Mouse (Mus musculus): Measurements from ENCODE around the gene Lsm2. TPM values are rescaled to one million over a fixed set of nuclear protein-coding genes. Genes with fewer than 3 reads are reported as not detected.

Gene Lsm2
- 24.0 TPM for total RNA-seq (2023)

DNA sequence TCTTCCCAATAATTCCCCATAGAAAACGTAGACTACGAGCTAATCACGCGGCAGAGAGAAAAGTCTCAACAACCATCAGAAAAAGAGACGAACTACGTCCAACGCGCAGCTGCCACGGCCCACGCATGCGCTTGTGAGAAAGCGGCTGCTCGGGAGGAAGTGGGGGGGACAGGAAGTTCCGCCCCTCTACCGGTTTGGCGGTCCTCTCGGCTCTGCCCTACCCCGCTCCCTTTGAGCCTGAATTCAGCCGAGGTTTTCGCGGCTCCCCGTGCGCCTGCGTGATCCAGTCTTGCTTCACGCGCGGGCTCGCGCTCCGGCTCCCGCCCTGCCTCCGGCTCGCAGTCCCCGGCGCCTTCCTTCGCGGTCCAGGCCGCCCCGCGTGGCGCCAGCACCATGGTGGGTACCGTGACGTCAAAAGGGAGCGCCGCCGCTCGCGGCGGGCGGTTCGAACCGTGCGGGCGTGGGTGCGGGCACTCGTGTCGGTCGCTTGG lies at the start of gene Lsm2:
Gene Lsm2, plus strand, starts transcription at position 173 of the 491 bp plus-strand sequence.

DNA sequence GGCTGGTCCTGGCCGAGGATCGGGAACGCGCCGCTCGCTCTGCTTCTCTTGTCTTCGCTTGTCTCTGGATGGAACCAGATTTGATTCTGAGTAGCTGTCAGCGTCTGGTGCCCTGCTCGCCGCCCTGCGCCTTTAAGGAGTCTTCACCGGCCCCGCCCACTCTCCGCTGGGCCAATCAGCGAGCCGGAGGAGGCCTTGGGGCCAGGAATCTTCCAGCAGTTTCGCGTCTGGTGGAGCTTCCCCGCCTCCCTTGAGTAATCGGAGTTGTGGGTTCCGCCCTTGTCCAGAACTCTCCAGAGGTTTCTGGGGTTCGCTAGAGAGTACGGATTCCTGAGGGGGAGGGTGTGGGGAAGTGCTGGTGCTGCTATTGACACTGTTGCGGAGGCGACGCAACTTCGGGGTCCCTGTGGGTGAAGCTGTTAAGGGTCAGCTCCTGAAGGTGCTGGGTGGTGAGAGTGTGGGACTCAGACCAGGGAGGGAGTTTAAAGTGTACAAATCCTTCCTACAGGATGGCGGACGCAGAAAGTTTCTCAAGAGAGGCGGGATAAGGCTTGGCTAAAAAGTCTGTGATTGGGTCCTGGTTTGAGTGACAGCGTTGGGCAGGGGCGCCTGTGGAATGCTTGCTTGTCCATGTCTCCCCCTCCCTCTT lies 22.4 kb upstream of the Lsm2 start, which contains the start of gene Hspa1b:
Gene Hspa1b, minus strand, starts transcription at position 109 of the 649 bp plus-strand sequence.

DNA sequence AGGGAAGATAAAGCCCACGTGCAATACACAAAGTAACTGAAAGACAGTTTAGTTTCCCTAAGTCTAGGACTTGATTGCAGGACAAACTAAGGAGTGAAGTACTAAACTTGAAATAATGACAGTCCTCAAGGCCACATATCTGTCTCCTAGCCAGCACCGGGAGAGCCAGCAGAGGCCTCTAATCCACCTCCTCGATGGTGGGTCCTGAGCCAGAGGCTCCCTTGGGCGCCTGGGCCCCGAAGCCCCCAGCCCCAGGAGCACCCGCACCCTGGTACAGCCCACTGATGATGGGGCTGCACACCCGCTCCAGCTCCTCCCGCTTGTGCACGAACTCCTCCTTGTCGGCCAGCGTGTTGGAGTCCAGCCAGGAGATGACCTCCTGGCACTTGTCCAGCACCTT lies 11.8 kb upstream of the Lsm2 start, which contains the start of gene Gm20481:
Gene Gm20481, plus strand, starts transcription at position 91 of the 400 bp plus-strand sequence.

GRCm38 (mm10) chr17:34972069-34972749 lies 9.5 kb upstream of the Lsm2 start, which contains the start of the genes Hspa1a and Hspa1l:
TSS of gene Hspa1a (minus strand) at chr17:34972156.
TSS of gene Hspa1l (plus strand) at chr17:34972703.

DNA sequence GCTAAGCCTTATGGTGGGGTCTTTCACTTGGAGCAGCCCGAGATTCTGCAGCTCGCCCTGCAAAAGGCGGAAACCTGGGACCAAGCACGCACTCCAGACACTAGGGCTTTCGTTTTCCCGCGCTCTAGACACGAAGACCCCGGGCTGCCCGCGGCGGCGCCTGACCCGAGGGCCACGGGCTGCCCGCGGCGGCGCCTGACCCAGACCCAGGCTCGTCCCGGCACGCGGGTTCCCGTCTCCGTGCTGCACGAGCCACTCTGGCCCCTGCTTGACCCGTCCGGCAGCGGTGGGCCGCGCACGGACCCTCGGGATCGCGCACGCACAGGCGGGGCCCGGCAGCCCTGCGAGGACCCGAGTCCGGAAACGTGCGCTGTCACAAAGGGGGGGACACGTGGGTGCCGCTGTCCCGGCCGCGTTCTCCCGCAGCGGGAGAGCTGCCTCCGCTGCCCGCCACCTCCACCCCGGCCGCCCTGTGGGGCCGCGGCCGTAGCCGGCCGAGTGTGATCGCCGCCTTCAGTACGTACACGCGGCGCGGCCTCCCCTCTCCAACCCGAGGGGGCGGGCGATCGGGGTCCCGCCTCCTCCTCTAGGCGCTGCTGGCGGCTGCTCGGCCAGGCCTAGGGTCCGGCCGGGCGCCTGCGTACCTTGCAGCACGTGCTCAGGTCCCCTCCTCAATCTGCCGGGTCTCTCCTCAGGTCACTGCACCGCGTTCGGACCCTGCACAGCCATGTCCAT lies 19.2 kb downstream of the Lsm2 start, which contains the start of gene Vars:
Gene Vars, plus strand, starts transcription at position 271 of the 735 bp plus-strand sequence.

GRCm38 (mm10) chr17:35016376-35016775 lies 34.7 kb downstream of the Lsm2 start, which contains the start of gene Vwa7:
TSS of gene Vwa7 (plus strand) at chr17:35016579.

DNA sequence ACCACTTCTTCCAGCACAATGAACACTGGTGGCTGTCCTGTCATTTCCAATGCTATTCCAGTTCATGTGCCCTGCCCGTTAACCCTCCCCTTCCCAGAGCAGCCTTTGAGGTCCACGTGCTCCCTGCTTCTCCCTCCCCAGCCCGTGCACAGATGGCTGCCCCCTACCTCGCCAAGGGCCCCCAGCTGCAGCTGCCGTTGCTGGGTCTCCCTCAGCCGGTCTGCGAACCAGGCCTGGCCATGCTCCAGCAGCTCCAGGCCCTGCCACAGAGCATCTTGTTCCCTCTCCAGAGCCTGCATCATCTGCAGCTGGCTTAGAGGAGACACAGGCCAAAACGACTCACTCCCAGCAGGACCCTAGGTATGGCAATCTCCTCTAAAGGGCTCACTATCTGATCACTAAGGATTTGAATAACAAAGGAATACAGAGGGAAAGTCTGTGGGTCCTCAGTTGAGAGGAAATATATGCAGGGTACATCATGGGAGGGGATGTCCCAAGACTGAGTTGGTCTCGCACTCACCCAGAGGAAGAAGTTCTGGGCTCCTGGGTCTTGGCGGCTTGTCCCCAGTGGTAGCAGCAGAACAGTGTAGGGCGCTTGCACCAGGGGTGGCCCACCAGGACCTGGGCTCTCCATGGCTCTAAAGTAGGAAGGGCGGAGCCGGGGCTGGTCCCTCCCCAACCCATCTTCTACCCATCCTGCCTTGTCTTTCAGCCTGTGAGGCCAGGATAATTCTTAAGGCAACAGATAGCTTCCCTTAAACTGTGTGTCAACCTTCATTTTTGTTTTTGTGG lies 45.8 kb downstream of the Lsm2 start, which contains the start of gene Sapcd1:
Gene Sapcd1, minus strand, starts transcription at position 740 of the 792 bp plus-strand sequence.

Other genes with a start within 250 kb of the Lsm2 start
- gene C4b, start 238.0 kb upstream of the Lsm2 start, total RNA-seq (2023) = 0.70 TPM
- gene Cyp21a1, start 177.3 kb upstream of the Lsm2 start, total RNA-seq (2023) = not detected
- 55.8 TPM for gene Stk19, start 144.9 kb upstream of the Lsm2 start, total RNA-seq (2023)
- 86.0 TPM for gene Dxo, start 144.8 kb upstream of the Lsm2 start, total RNA-seq (2023)
- gene Skiv2l, start 131.7 kb upstream of the Lsm2 start, total RNA-seq (2023) = 121 TPM
- 22.0 TPM for gene Nelfe, start 131.5 kb upstream of the Lsm2 start, total RNA-seq (2023)
- gene Cfb, start 119.3 kb upstream of the Lsm2 start, total RNA-seq (2023) = 0.64 TPM
- gene Zbtb12, start 102.4 kb upstream of the Lsm2 start, total RNA-seq (2023) = 4.4 TPM
- gene Gm20547, start 99.8 kb upstream of the Lsm2 start, total RNA-seq (2023) = 0.38 TPM
- gene C2, start 83.6 kb upstream of the Lsm2 start, total RNA-seq (2023) = 1.6 TPM
- gene Ehmt2, start 83.4 kb upstream of the Lsm2 start, total RNA-seq (2023) = 113 TPM
- not detected for gene Slc44a4, start 67.4 kb upstream of the Lsm2 start, total RNA-seq (2023)
- 44.2 TPM for gene Neu1, start 50.6 kb upstream of the Lsm2 start, total RNA-seq (2023)
- 97.6 TPM for gene Hspa1b, start 22.6 kb upstream of the Lsm2 start, total RNA-seq (2023)
- not detected for gene Gm20481, start 11.9 kb upstream of the Lsm2 start, total RNA-seq (2023)
- 57.4 TPM for gene Hspa1a, start 9.7 kb upstream of the Lsm2 start, total RNA-seq (2023)
- gene Hspa1l, start 9.2 kb upstream of the Lsm2 start, total RNA-seq (2023) = not detected
- 85.0 TPM for gene Vars, start 19.1 kb downstream of the Lsm2 start, total RNA-seq (2023)
- gene Vwa7, start 34.7 kb downstream of the Lsm2 start, total RNA-seq (2023) = not detected
- gene Sapcd1, start 46.2 kb downstream of the Lsm2 start, total RNA-seq (2023) = 1.4 TPM
- gene Msh5, start 64.9 kb downstream of the Lsm2 start, total RNA-seq (2023) = 3.2 TPM
- gene Clic1, start 68.1 kb downstream of the Lsm2 start, total RNA-seq (2023) = 137 TPM
- 0.70 TPM for gene Ddah2, start 77.2 kb downstream of the Lsm2 start, total RNA-seq (2023)
- not detected for gene Ly6g6c, start 83.5 kb downstream of the Lsm2 start, total RNA-seq (2023)
- not detected for gene Mpig6b, start 84.3 kb downstream of the Lsm2 start, total RNA-seq (2023)
- gene Ly6g6e, start 95.0 kb downstream of the Lsm2 start, total RNA-seq (2023) = not detected
- gene Ly6g6d, start 96.2 kb downstream of the Lsm2 start, total RNA-seq (2023) = not detected
- not detected for gene Ly6g6f, start 103.7 kb downstream of the Lsm2 start, total RNA-seq (2023)
- gene Abhd16a, start 107.4 kb downstream of the Lsm2 start, total RNA-seq (2023) = 60.6 TPM
- not detected for gene Ly6g5c, start 126.4 kb downstream of the Lsm2 start, total RNA-seq (2023)
- 1.5 TPM for gene Ly6g5b, start 133.6 kb downstream of the Lsm2 start, total RNA-seq (2023)
- gene Gpank1, start 139.6 kb downstream of the Lsm2 start, total RNA-seq (2023) = 28.7 TPM
- 118 TPM for gene Csnk2b, start 140.2 kb downstream of the Lsm2 start, total RNA-seq (2023)
- 15.3 TPM for gene D17H6S53E, start 144.5 kb downstream of the Lsm2 start, total RNA-seq (2023)
- gene Apom, start 150.2 kb downstream of the Lsm2 start, total RNA-seq (2023) = not detected
- gene Bag6, start 153.3 kb downstream of the Lsm2 start, total RNA-seq (2023) = 487 TPM
- 292 TPM for gene Prrc2a, start 183.0 kb downstream of the Lsm2 start, total RNA-seq (2023)
- gene Aif1, start 194.2 kb downstream of the Lsm2 start, total RNA-seq (2023) = 8.6 TPM
- gene Lst1, start 206.6 kb downstream of the Lsm2 start, total RNA-seq (2023) = 9.5 TPM
- 417 TPM for gene Ltb, start 212.6 kb downstream of the Lsm2 start, total RNA-seq (2023)
- gene Tnf, start 220.1 kb downstream of the Lsm2 start, total RNA-seq (2023) = 11.3 TPM
- 15.7 TPM for gene Lta, start 223.5 kb downstream of the Lsm2 start, total RNA-seq (2023)
- not detected for gene Gm16181, start 239.0 kb downstream of the Lsm2 start, total RNA-seq (2023)

All from CD4-positive naive resting alpha-beta T cell, adult 76 days (primary cell).